ENCODE assay signal across 8 mouse cellular contexts in genomic region chr4:149220042-149220473, GRCm38 (mm10). TPM values are rescaled to one million over a fixed set of nuclear protein-coding genes. Genes with fewer than 3 reads are reported as not detected.
DNase-seq lines count a peak whose midpoint lies in the region; ATAC-seq lines count a peak whose summit lies in the region.

No protein-coding gene starts in this region.

- no peak overlapping the region for H3K4me3 ChIP-seq in heart, embryonic 15.5 days
- no peak overlapping the region for H3K4me3 ChIP-seq in neural tube, embryonic 15.5 days (replicated peaks)

- no peak overlapping the region for H3K9ac ChIP-seq in heart, embryonic 15.5 days
- no peak overlapping the region for H3K9ac ChIP-seq in neural tube, embryonic 15.5 days (replicated peaks)

- H3K4me2 ChIP-seq in heart, embryonic 15.5 days: no peak overlapping the region
- no peak overlapping the region for H3K4me2 ChIP-seq in neural tube, embryonic 15.5 days

- WGBS in heart, embryonic 15.5 days: 47% methylated on average over 5 of the region's 5 CpGs
- WGBS in neural tube, embryonic 15.5 days: 17% methylated on average over 5 of the region's 5 CpGs

- H3K9me3 ChIP-seq in heart, embryonic 15.5 days (replicated peaks): no peaks in the 10 kb centered on the region
- H3K9me3 ChIP-seq in neural tube, embryonic 15.5 days (replicated peaks): no peaks in the 10 kb centered on the region

- H3K4me1 ChIP-seq in heart, embryonic 15.5 days (replicated peaks): peaks cover 8% of the 10 kb centered on the region
- H3K4me1 ChIP-seq in neural tube, embryonic 15.5 days: peaks cover 21% of the 10 kb centered on the region

- intact Hi-C loops in heart, postnatal 36 days (cut with DNase I): no loop called here

- no peaks in the 10 kb centered on the region for H3K27me3 ChIP-seq in heart, embryonic 15.5 days
- H3K27me3 ChIP-seq in neural tube, embryonic 15.5 days (replicated peaks): no peaks in the 10 kb centered on the region

- no peak for ATAC-seq in heart, embryonic 15.5 days (replicated peaks; ENCODE audit: insufficient number of reproducible peaks, insufficient read depth, low FRiP score, low read depth)
- peak; percentile 78 for ATAC-seq in neural tube, embryonic 15.5 days (ENCODE audit: low FRiP score)
- no peak for ATAC-seq in megakaryocyte-erythroid progenitor cell, adult 5-6 weeks (replicated peaks; ENCODE audit: low FRiP score, low TSS enrichment, poor library complexity, severe bottlenecking)

- no peak for DNase-seq in heart, postnatal 36 days
- peak; percentile 33 for DNase-seq in embryo, embryonic 9.5 days (ENCODE audit: extremely low spot score)
- peak; percentile 36 for DNase-seq in layer of hippocampus, adult 9-10 months (ENCODE audit: low spot score)
- no peak for DNase-seq in ovary, postnatal 36 days (ENCODE audit: low spot score)
- DNase-seq in gastrocnemius, postnatal 25 days: no peak

- H3K36me3 ChIP-seq in heart, embryonic 15.5 days: peaks cover 51% of the 10 kb centered on the region
- peaks cover 86% of the 10 kb centered on the region for H3K36me3 ChIP-seq in neural tube, embryonic 15.5 days

- H3K27ac ChIP-seq in heart, embryonic 15.5 days: peak overlapping the region; percentile 9; the same call in 1 of the 2 replicates
- H3K27ac ChIP-seq in neural tube, embryonic 15.5 days (replicated peaks): peak overlapping the region; percentile 77

RNA-seq across cellular contexts. Expression of gene Pgd, which starts 53.5 kb away (rescaled TPM):
- 66.7 and 81.5 TPM in 2 replicates for polyA plus RNA-seq in heart, embryonic 15.5 days (2015; fragmentation: Nextera tagmentation; extraction: Ambion mirVana)
- 10 to 100 TPM; 36.1 to 42.7 TPM for total RNA-seq in heart, postnatal 36 days (2021)
- 107 and 121 TPM in 2 replicates for polyA plus RNA-seq in neural tube, embryonic 15.5 days (2015; fragmentation: Nextera tagmentation; extraction: Ambion mirVana)
- total RNA-seq in megakaryocyte-erythroid progenitor cell, adult 5-6 weeks (2014; fragmentation: Nextera tagmentation): 59.1 and 67.1 TPM in 2 replicates
- 35.3 and 42.4 TPM in 2 replicates for total RNA-seq in megakaryocyte-erythroid progenitor cell, adult 5-6 weeks (2017)
- total RNA-seq in gastrocnemius, postnatal 25 days (2021): 10 to 100 TPM; 14.4 to 20.0 TPM

Comparison
In these comparisons a context has a peak if more than half of its experiments do, and no peak if none do; other contexts are left out.
1. DNase-seq: peak in embryo, embryonic 9.5 days (single experiment) and layer of hippocampus, adult 9-10 months (single experiment); none in heart, postnatal 36 days (0 of 2), ovary, postnatal 36 days (single experiment) and gastrocnemius, postnatal 25 days (single experiment).